Mouse (Mus musculus) midbrain, embryonic 11.5 days (tissue): Measurements from ENCODE around the gene Hspe1. TPM values are rescaled to one million over a fixed set of nuclear protein-coding genes. Genes with fewer than 3 reads are reported as not detected.

Experiments used
- polyA plus RNA-seq: library from polyadenylated mRNA; unstranded; fragments of >200 nt; fragmentation: Nextera tagmentation; extraction: Ambion mirVana; gene quantifications from 2 replicates; pipeline ENCODE4 v1.2.1, GENCODE M21; 2014

Gene Hspe1
- polyA plus RNA-seq, 1 experiment from 2014 or later, result 517 TPM

Other genes with a start within 250 kb of the Hspe1 start
- 10.1 and 14.0 TPM in 2 replicates for gene Ankrd44, start 161.7 kb upstream of the Hspe1 start, polyA plus RNA-seq
- 365 and 366 TPM in 2 replicates for gene Sf3b1, start 60.7 kb upstream of the Hspe1 start, polyA plus RNA-seq
- gene Coq10b, start 35.4 kb upstream of the Hspe1 start, polyA plus RNA-seq, result 33.8 and 38.3 TPM in 2 replicates
- gene Hspd1, start 111 bp downstream of the Hspe1 start, polyA plus RNA-seq, result 409 and 425 TPM in 2 replicates
- gene Mob4, start 43.1 kb downstream of the Hspe1 start, polyA plus RNA-seq, result 148 and 177 TPM in 2 replicates
- 6.4 and 7.3 TPM in 2 replicates for gene Rftn2, start 138.7 kb downstream of the Hspe1 start, polyA plus RNA-seq
- 2.8 and 2.9 TPM in 2 replicates for gene Mars2, start 149.0 kb downstream of the Hspe1 start, polyA plus RNA-seq